Mouse (Mus musculus): ENCODE measurements around the gene Ccdc32. TPM values are rescaled to one million over a fixed set of nuclear protein-coding genes. Genes with fewer than 3 reads are reported as not detected.

The Ccdc32 gene
- 16.3 and 18.3 TPM in 2 replicates for polyA plus RNA-seq (2016; fragmentation: Nextera tagmentation; extraction: Ambion mirVana)

- Histone ChIP-seq H3K4me3 (peak within 1 kb of the TSS; percentile 74), H3K27ac (ENCODE audit: poor library complexity, severe bottlenecking) (no peak within 1 kb of the TSS), H3K27me3 (replicated peaks) (no peaks in the 10 kb centered on the region), H3K9ac (peak within 1 kb of the TSS; percentile 80), H3K4me2 (peak within 1 kb of the TSS; percentile 75), H3K4me1 (replicated peaks) (peaks cover 9% of the 10 kb centered on the region), H3K36me3 (peaks cover 21% of the 10 kb centered on the region; the same call in 1 of the 2 replicates), H3K9me3 (replicated peaks) (no peaks in the 10 kb centered on the region)
- WGBS, result under 1% methylated on average over 28 of the region's 28 CpGs
- peak; percentile 92 for ATAC-seq (ENCODE audit: insufficient number of reproducible peaks, low FRiP score)
Observed at GRCm38 (mm10) chr2:119028941-119029551, at the start of gene Ccdc32. Gene Ccdc32 (minus strand): TSS chr2:119029393.

- no peak overlapping the region for H3K4me3 ChIP-seq
- no peak overlapping the region for H3K27ac ChIP-seq (ENCODE audit: poor library complexity, severe bottlenecking)
- H3K4me2 ChIP-seq, result no peak overlapping the region
- peaks cover 22% of the 10 kb centered on the region for H3K36me3 ChIP-seq
- no peaks in the 10 kb centered on the region for H3K9me3 ChIP-seq (replicated peaks)
- ATAC-seq (ENCODE audit: insufficient number of reproducible peaks, low FRiP score), result no peak
- no peaks in the 10 kb centered on the region for H3K4me1 ChIP-seq (replicated peaks)
- 95% methylated on average over 4 of the region's 4 CpGs for whole genome bisulfite sequencing
- no peaks in the 10 kb centered on the region for H3K27me3 ChIP-seq (replicated peaks)
- H3K9ac ChIP-seq, result no peak overlapping the region
Observed at GRCm38 (mm10) chr2:119072397-119072796, 43.2 kb upstream of the Ccdc32 start.

- Histone ChIP-seq H3K36me3 (peaks cover 28% of the 10 kb centered on the region), H3K4me2 (no peak overlapping the region), H3K9ac (no peak overlapping the region), H3K27me3 (replicated peaks) (no peaks in the 10 kb centered on the region), H3K27ac (ENCODE audit: poor library complexity, severe bottlenecking) (no peak overlapping the region), H3K4me1 (replicated peaks) (no peaks in the 10 kb centered on the region), H3K4me3 (no peak overlapping the region), H3K9me3 (replicated peaks) (no peaks in the 10 kb centered on the region)
- ATAC-seq (ENCODE audit: insufficient number of reproducible peaks, low FRiP score), result no peak
- 93% methylated on average over 2 of the region's 2 CpGs for WGBS
Observed at GRCm38 (mm10) chr2:119060139-119060538, 30.9 kb upstream of the Ccdc32 start.

- no peak for ATAC-seq (ENCODE audit: insufficient number of reproducible peaks, low FRiP score)
- H3K36me3 ChIP-seq, result no peaks in the 10 kb centered on the region
- 90% methylated on average over 4 of the region's 4 CpGs for WGBS
- H3K4me2 ChIP-seq, result no peak overlapping the region
- peaks cover 7% of the 10 kb centered on the region for H3K4me1 ChIP-seq (replicated peaks)
- H3K27me3 ChIP-seq (replicated peaks), result no peaks in the 10 kb centered on the region
- H3K9ac ChIP-seq, result no peak overlapping the region
- H3K9me3 ChIP-seq (replicated peaks), result no peaks in the 10 kb centered on the region
- H3K4me3 ChIP-seq, result no peak overlapping the region
- no peak overlapping the region for H3K27ac ChIP-seq (ENCODE audit: poor library complexity, severe bottlenecking)
Observed at GRCm38 (mm10) chr2:119050132-119050650, 21.0 kb upstream of the Ccdc32 start.

GRCm38 (mm10) chr2:119047849-119048248, 18.7 kb upstream of the Ccdc32 start:
- H3K4me1 ChIP-seq (replicated peaks), result peaks cover 7% of the 10 kb centered on the region
- H3K27me3 ChIP-seq (replicated peaks), result no peaks in the 10 kb centered on the region
- peak overlapping the region; percentile 84 for H3K9ac ChIP-seq
- no peaks in the 10 kb centered on the region for H3K9me3 ChIP-seq (replicated peaks)
- H3K27ac ChIP-seq (ENCODE audit: poor library complexity, severe bottlenecking), result peak overlapping the region; percentile 89; the same call in 1 of the 2 replicates
- ATAC-seq (ENCODE audit: insufficient number of reproducible peaks, low FRiP score), result no peak
- no peaks in the 10 kb centered on the region for H3K36me3 ChIP-seq
- peak overlapping the region; percentile 82 for H3K4me2 ChIP-seq
- 23% methylated on average over 4 of the region's 4 CpGs for WGBS
- H3K4me3 ChIP-seq, result peak overlapping the region; percentile 92

GRCm38 (mm10) chr2:119046649-119047611, 17.7 kb upstream of the Ccdc32 start, which contains the start of gene Knl1:
Gene Knl1 (plus strand): TSS chr2:119047119.
- WGBS, result under 1% methylated on average over 76 of the region's 77 CpGs
- peaks cover 7% of the 10 kb centered on the region for H3K4me1 ChIP-seq (replicated peaks)
- peak within 1 kb of the TSS; percentile 82 for H3K4me2 ChIP-seq
- H3K4me3 ChIP-seq, result peak within 1 kb of the TSS; percentile 92
- peak within 1 kb of the TSS; percentile 89 for H3K27ac ChIP-seq (ENCODE audit: poor library complexity, severe bottlenecking)
- ATAC-seq (ENCODE audit: insufficient number of reproducible peaks, low FRiP score), result peak; percentile 97
- H3K9me3 ChIP-seq (replicated peaks), result no peaks in the 10 kb centered on the region
- peak within 1 kb of the TSS; percentile 84 for H3K9ac ChIP-seq
- no peaks in the 10 kb centered on the region for H3K36me3 ChIP-seq
- no peaks in the 10 kb centered on the region for H3K27me3 ChIP-seq (replicated peaks)

GRCm38 (mm10) chr2:119045163-119045562, 16.0 kb upstream of the Ccdc32 start:
- no peak for ATAC-seq (ENCODE audit: insufficient number of reproducible peaks, low FRiP score)
- Histone ChIP-seq H3K27ac (ENCODE audit: poor library complexity, severe bottlenecking) (no peak overlapping the region), H3K4me1 (replicated peaks) (0 out of 2 replicates have a peak, but pooled peaks cover 4% of the 10 kb centered on the region), H3K9ac (no peak overlapping the region), H3K27me3 (replicated peaks) (no peaks in the 10 kb centered on the region), H3K4me3 (no peak overlapping the region), H3K36me3 (peaks cover 5% of the 10 kb centered on the region), H3K4me2 (no peak overlapping the region), H3K9me3 (replicated peaks) (no peaks in the 10 kb centered on the region)
- 74% methylated on average over 2 of the region's 2 CpGs for WGBS

- H3K9me3 ChIP-seq (replicated peaks), result no peaks in the 10 kb centered on the region
- no peak overlapping the region for H3K4me3 ChIP-seq
- no peak for ATAC-seq (ENCODE audit: insufficient number of reproducible peaks, low FRiP score)
- no peaks in the 10 kb centered on the region for H3K27me3 ChIP-seq (replicated peaks)
- WGBS, result 52% methylated on average over 4 of the region's 4 CpGs
- H3K27ac ChIP-seq (ENCODE audit: poor library complexity, severe bottlenecking), result no peak overlapping the region
- H3K9ac ChIP-seq, result no peak overlapping the region
- no peak overlapping the region for H3K4me2 ChIP-seq
- peaks cover 3% of the 10 kb centered on the region for H3K4me1 ChIP-seq (replicated peaks)
- peaks cover 34% of the 10 kb centered on the region for H3K36me3 ChIP-seq
Observed at GRCm38 (mm10) chr2:119040882-119041281, 11.7 kb upstream of the Ccdc32 start.

- no peaks in the 10 kb centered on the region for H3K9me3 ChIP-seq (replicated peaks)
- 9% methylated on average over 7 of the region's 7 CpGs for WGBS
- peak overlapping the region; percentile 93 for H3K9ac ChIP-seq
- ATAC-seq (ENCODE audit: insufficient number of reproducible peaks, low FRiP score), result no peak
- H3K4me1 ChIP-seq (replicated peaks), result peaks cover 6% of the 10 kb centered on the region
- peak overlapping the region; percentile 96 for H3K27ac ChIP-seq (ENCODE audit: poor library complexity, severe bottlenecking)
- peak overlapping the region; percentile 86 for H3K4me2 ChIP-seq
- no peaks in the 10 kb centered on the region for H3K27me3 ChIP-seq (replicated peaks)
- H3K4me3 ChIP-seq, result peak overlapping the region; percentile 99
- H3K36me3 ChIP-seq, result peaks cover 29% of the 10 kb centered on the region
Observed at GRCm38 (mm10) chr2:119035397-119035745, 6.2 kb upstream of the Ccdc32 start.

- peaks cover 28% of the 10 kb centered on the region for H3K36me3 ChIP-seq
- ATAC-seq (ENCODE audit: insufficient number of reproducible peaks, low FRiP score), result peak; percentile 96
- under 1% methylated on average over 49 of the region's 49 CpGs for WGBS
- peaks cover 6% of the 10 kb centered on the region for H3K4me1 ChIP-seq (replicated peaks)
- H3K9me3 ChIP-seq (replicated peaks), result no peaks in the 10 kb centered on the region
- H3K4me2 ChIP-seq, result peak within 1 kb of the TSS; percentile 86
- no peaks in the 10 kb centered on the region for H3K27me3 ChIP-seq (replicated peaks)
- peak within 1 kb of the TSS; percentile 93 for H3K9ac ChIP-seq
- peak within 1 kb of the TSS; percentile 99 for H3K4me3 ChIP-seq
- peak within 1 kb of the TSS; percentile 96 for H3K27ac ChIP-seq (ENCODE audit: poor library complexity, severe bottlenecking)
Observed at GRCm38 (mm10) chr2:119034656-119035396, 5.6 kb upstream of the Ccdc32 start, which contains the start of gene Rpusd2. Gene Rpusd2 (plus strand): TSS chr2:119034790.

All from heart, embryonic 12.5 days (tissue).